Mouse (Mus musculus): ENCODE measurements around the gene Metap2.

DNA sequence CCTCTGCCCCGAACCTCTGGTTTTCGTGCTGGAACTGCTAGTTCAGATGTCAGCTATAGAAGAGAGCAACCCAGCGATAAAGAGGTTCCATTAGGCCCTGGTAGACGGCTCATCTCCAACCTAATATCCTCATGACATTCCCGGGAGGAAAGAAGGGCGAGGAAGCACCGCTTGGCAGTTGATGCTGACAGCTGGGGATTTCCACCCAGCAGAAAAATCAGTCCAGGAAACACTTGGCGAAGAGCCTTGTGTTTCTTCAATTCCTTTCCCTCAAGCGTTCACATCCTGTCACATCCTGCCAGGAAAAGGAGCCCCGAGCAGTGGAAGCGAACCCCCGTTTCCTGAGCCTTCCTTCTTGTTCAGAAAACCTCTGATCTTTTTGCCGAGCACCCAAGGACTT is 22.3 kb upstream of the Metap2 start:
- TF ChIP-seq CTCF (IDR thresholded peaks at IDR 0.05) (no peak), EP300 (IDR thresholded peaks at IDR 0.05) (no peak)
